Mouse (Mus musculus): ENCODE measurements around the gene Gpr137c. TPM values are rescaled to one million over a fixed set of nuclear protein-coding genes. Genes with fewer than 3 reads are reported as not detected.

Gene Gpr137c
- 1.8 and 2.3 TPM in 2 replicates for polyA plus RNA-seq (2015; fragmentation: Nextera tagmentation; extraction: Ambion mirVana)

- Histone ChIP-seq H3K36me3 (ENCODE audit: insufficient read depth, low read length) (no peaks in the 10 kb centered on the region), H3K27ac (peak within 1 kb of the TSS; percentile 94), H3K9me3 (replicated peaks; ENCODE audit: low read length) (no peaks in the 10 kb centered on the region), H3K4me3 (replicated peaks; ENCODE audit: low read depth, low read length) (peak within 1 kb of the TSS; percentile 79), H3K9ac (ENCODE audit: low read depth, low read length) (peak within 1 kb of the TSS; percentile 88), H3K4me2 (ENCODE audit: low read length) (peak within 1 kb of the TSS; percentile 99), H3K27me3 (ENCODE audit: insufficient read depth, low read length) (no peaks in the 10 kb centered on the region), H3K4me1 (replicated peaks; ENCODE audit: insufficient read depth, low read length) (no peaks in the 10 kb centered on the region)
- ATAC-seq (replicated peaks; ENCODE audit: low FRiP score, low read depth) (peak; percentile 100), DNase-seq (ENCODE audit: low spot score) (peak; percentile 100)
- TF ChIP-seq CTCF (IDR thresholded peaks at IDR 0.05; ENCODE audit: low read depth), result no peak; the same call in 1 of the 2 replicates
- under 1% methylated on average over 66 of the region's 86 CpGs for WGBS
Observed at GRCm38 (mm10) chr14:45219281-45220089, at the start of gene Gpr137c. Gene Gpr137c (plus strand): TSS chr14:45219717.

GRCm38 (mm10) chr14:45172260-45172659, 47.3 kb upstream of the Gpr137c start:
- ATAC-seq (replicated peaks; ENCODE audit: low FRiP score, low read depth), result no peak
- TF ChIP-seq CTCF (IDR thresholded peaks at IDR 0.05; ENCODE audit: low read depth), result no peak
- Histone ChIP-seq H3K27me3 (ENCODE audit: insufficient read depth, low read length) (no peaks in the 10 kb centered on the region), H3K9me3 (replicated peaks; ENCODE audit: low read length) (no peaks in the 10 kb centered on the region), H3K27ac (no peak overlapping the region), H3K4me1 (replicated peaks; ENCODE audit: insufficient read depth, low read length) (no peaks in the 10 kb centered on the region), H3K4me2 (ENCODE audit: low read length) (no peak overlapping the region), H3K4me3 (replicated peaks; ENCODE audit: low read depth, low read length) (no peak overlapping the region), H3K9ac (ENCODE audit: low read depth, low read length) (no peak overlapping the region), H3K36me3 (ENCODE audit: insufficient read depth, low read length) (no peaks in the 10 kb centered on the region)
- 94% methylated on average over 5 of the region's 5 CpGs for WGBS
- no peak for DNase-seq (ENCODE audit: low spot score)

- Histone ChIP-seq H3K4me3 (replicated peaks; ENCODE audit: low read depth, low read length) (no peak overlapping the region), H3K36me3 (ENCODE audit: insufficient read depth, low read length) (no peaks in the 10 kb centered on the region), H3K27me3 (ENCODE audit: insufficient read depth, low read length) (no peaks in the 10 kb centered on the region), H3K4me2 (ENCODE audit: low read length) (no peak overlapping the region), H3K9me3 (replicated peaks; ENCODE audit: low read length) (no peaks in the 10 kb centered on the region), H3K27ac (no peak overlapping the region), H3K4me1 (replicated peaks; ENCODE audit: insufficient read depth, low read length) (no peaks in the 10 kb centered on the region), H3K9ac (ENCODE audit: low read depth, low read length) (no peak overlapping the region)
- DNase-seq (ENCODE audit: low spot score), result no peak
- 77% methylated on average over 14 of the region's 14 CpGs for WGBS
- ATAC-seq (replicated peaks; ENCODE audit: low FRiP score, low read depth), result no peak
- no peak for TF ChIP-seq CTCF (IDR thresholded peaks at IDR 0.05; ENCODE audit: low read depth)
Observed at GRCm38 (mm10) chr14:45175012-45175740, 44.3 kb upstream of the Gpr137c start.

GRCm38 (mm10) chr14:45179186-45179585, 40.3 kb upstream of the Gpr137c start:
- DNase-seq (ENCODE audit: low spot score) (no peak), ATAC-seq (replicated peaks; ENCODE audit: low FRiP score, low read depth) (no peak)
- WGBS, result 49% methylated on average over 2 of the region's 2 CpGs
- Histone ChIP-seq H3K36me3 (ENCODE audit: insufficient read depth, low read length) (no peaks in the 10 kb centered on the region), H3K4me2 (ENCODE audit: low read length) (no peak overlapping the region), H3K4me1 (replicated peaks; ENCODE audit: insufficient read depth, low read length) (no peaks in the 10 kb centered on the region), H3K9ac (ENCODE audit: low read depth, low read length) (no peak overlapping the region), H3K27me3 (ENCODE audit: insufficient read depth, low read length) (no peaks in the 10 kb centered on the region), H3K4me3 (replicated peaks; ENCODE audit: low read depth, low read length) (no peak overlapping the region), H3K27ac (no peak overlapping the region), H3K9me3 (replicated peaks; ENCODE audit: low read length) (no peaks in the 10 kb centered on the region)
- TF ChIP-seq CTCF (IDR thresholded peaks at IDR 0.05; ENCODE audit: low read depth), result no peak

- no peak for TF ChIP-seq CTCF (IDR thresholded peaks at IDR 0.05; ENCODE audit: low read depth)
- no peaks in the 10 kb centered on the region for H3K9me3 ChIP-seq (replicated peaks; ENCODE audit: low read length)
- no peaks in the 10 kb centered on the region for H3K36me3 ChIP-seq (ENCODE audit: insufficient read depth, low read length)
- 78% methylated on average over 2 of the region's 2 CpGs for WGBS
- no peak for ATAC-seq (replicated peaks; ENCODE audit: low FRiP score, low read depth)
- no peak overlapping the region for H3K27ac ChIP-seq
- H3K27me3 ChIP-seq (ENCODE audit: insufficient read depth, low read length), result no peaks in the 10 kb centered on the region
- no peak overlapping the region for H3K4me2 ChIP-seq (ENCODE audit: low read length)
- no peak overlapping the region for H3K4me3 ChIP-seq (replicated peaks; ENCODE audit: low read depth, low read length)
- H3K4me1 ChIP-seq (replicated peaks; ENCODE audit: insufficient read depth, low read length), result no peaks in the 10 kb centered on the region
- no peak for DNase-seq (ENCODE audit: low spot score)
- no peak overlapping the region for H3K9ac ChIP-seq (ENCODE audit: low read depth, low read length)
Observed at GRCm38 (mm10) chr14:45179606-45180005, 39.9 kb upstream of the Gpr137c start.

GRCm38 (mm10) chr14:45181611-45182010, 37.9 kb upstream of the Gpr137c start:
- 68% methylated on average over 4 of the region's 4 CpGs for WGBS
- Histone ChIP-seq H3K4me3 (replicated peaks; ENCODE audit: low read depth, low read length) (no peak overlapping the region), H3K27ac (no peak overlapping the region), H3K36me3 (ENCODE audit: insufficient read depth, low read length) (no peaks in the 10 kb centered on the region), H3K27me3 (ENCODE audit: insufficient read depth, low read length) (no peaks in the 10 kb centered on the region), H3K4me2 (ENCODE audit: low read length) (no peak overlapping the region), H3K4me1 (replicated peaks; ENCODE audit: insufficient read depth, low read length) (no peaks in the 10 kb centered on the region), H3K9ac (ENCODE audit: low read depth, low read length) (no peak overlapping the region), H3K9me3 (replicated peaks; ENCODE audit: low read length) (no peaks in the 10 kb centered on the region)
- no peak for TF ChIP-seq CTCF (IDR thresholded peaks at IDR 0.05; ENCODE audit: low read depth)
- DNase-seq (ENCODE audit: low spot score), result no peak
- no peak for ATAC-seq (replicated peaks; ENCODE audit: low FRiP score, low read depth)
